Mouse (Mus musculus): ENCODE data around the gene Clcn2.

GRCm38 (mm10) chr16:20677974-20678675 is 39.4 kb downstream of the Clcn2 start:
- no peak for TF ChIP-seq CTCF (IDR thresholded peaks at IDR 0.05; ENCODE audit: extremely low read depth, insufficient read depth, low read length)
- no peak for TF ChIP-seq POLR2A (IDR thresholded peaks at IDR 0.05; ENCODE audit: extremely low read depth, insufficient read depth, low read length)

Data from cortical plate, adult 2 months (tissue).